Mouse (Mus musculus) intestine, embryonic 15.5 days (tissue): Measurements from ENCODE around the gene Ntn3. TPM values are rescaled to one million over a fixed set of nuclear protein-coding genes. Genes with fewer than 3 reads are reported as not detected.

Experiments
- ATAC-seq: fragments of 200-750 bp; cut with Nextera tagmentation; 2 replicates; pipeline ENCODE4 v1.8.0; 2017; ENCODE audit warnings: moderate TSS enrichment, moderate library complexity
- H3K27ac ChIP-seq: fragments of 300-500 bp; sonication (generic); 2 replicates; pipeline ENCODE4 v1.5.1; 2015; ENCODE audit warnings: mild to moderate bottlenecking, inconsistent platforms
- H3K27me3 ChIP-seq: fragments of 300-500 bp; sonication (generic); replicated peaks from 2 replicates; pipeline ENCODE4 v1.6.1; 2015; ENCODE audit warnings: inconsistent platforms
- H3K36me3 ChIP-seq: fragments of 300-500 bp; sonication (generic); 2 replicates; pipeline ENCODE4 v1.6.1; 2015; ENCODE audit warnings: inconsistent platforms
- H3K4me1 ChIP-seq: fragments of 300-500 bp; sonication (generic); replicated peaks from 2 replicates; pipeline ENCODE4 v1.6.1; 2015; ENCODE audit warnings: inconsistent platforms
- H3K4me2 ChIP-seq: fragments of 300-500 bp; sonication (generic); replicated peaks from 2 replicates; pipeline ENCODE4 v1.6.1; 2015; ENCODE audit warnings: mild to moderate bottlenecking, inconsistent platforms
- H3K4me3 ChIP-seq: fragments of 300-500 bp; sonication (generic); replicated peaks from 2 replicates; pipeline ENCODE4 v1.5.1; 2015; ENCODE audit warnings: inconsistent platforms
- H3K9ac ChIP-seq: fragments of 300-500 bp; sonication (generic); 2 replicates; pipeline ENCODE4 v1.6.1; 2015; ENCODE audit warnings: inconsistent platforms
- H3K9me3 ChIP-seq: fragments of 300-500 bp; sonication (generic); 2 replicates; pipeline ENCODE4 v1.6.1; 2016; ENCODE audit warnings: inconsistent platforms
- WGBS: fragments of 180-500 bp; shearing (Covaris S2); methylation state at CpG from one replicate; pipeline ENCODE4 v1.1.7; 2015; 5-methylcytosine and 5-hydroxymethylcytosine counted together
- polyA plus RNA-seq: library from polyadenylated mRNA; unstranded; fragments of >200 nt; fragmentation: Nextera tagmentation; extraction: Ambion mirVana; gene quantifications from 2 replicates; pipeline ENCODE4 v1.2.1, GENCODE M21; 2015

Gene Ntn3
- polyA plus RNA-seq, 1 experiment from 2014 or later, result 6.2 TPM

- Histone ChIP-seq H3K36me3 (0 out of 2 replicates have a peak, but pooled peaks cover 3% of the 10 kb centered on the region), H3K4me3 (no peak overlapping the region), H3K4me1 (peaks cover 8% of the 10 kb centered on the region; the same call in 1 of the 2 replicates), H3K27ac (no peak overlapping the region), H3K9ac (no peak overlapping the region), H3K9me3 (no peaks in the 10 kb centered on the region), H3K27me3 (no peaks in the 10 kb centered on the region), H3K4me2 (no peak overlapping the region)
- no peak for ATAC-seq
- 85% methylated on average over 3 of the region's 3 CpGs for WGBS
These were observed 52.9 kb downstream of the Ntn3 start for GRCm38 (mm10) chr17:24156394-24156793.

- no peak overlapping the region for H3K9ac ChIP-seq
- no peak overlapping the region for H3K27ac ChIP-seq
- no peaks in the 10 kb centered on the region for H3K9me3 ChIP-seq
- ATAC-seq, result no peak
- no peak overlapping the region for H3K4me3 ChIP-seq
- WGBS, result 93% methylated on average over 9 of the region's 9 CpGs
- H3K36me3 ChIP-seq, result 0 out of 2 replicates have a peak, but pooled peaks cover 3% of the 10 kb centered on the region
- no peak overlapping the region for H3K4me2 ChIP-seq
- H3K27me3 ChIP-seq, result no peaks in the 10 kb centered on the region
- H3K4me1 ChIP-seq, result peaks cover 9% of the 10 kb centered on the region; the same call in 1 of the 2 replicates
These were observed 53.6 kb downstream of the Ntn3 start for GRCm38 (mm10) chr17:24155742-24156141.

DNA sequence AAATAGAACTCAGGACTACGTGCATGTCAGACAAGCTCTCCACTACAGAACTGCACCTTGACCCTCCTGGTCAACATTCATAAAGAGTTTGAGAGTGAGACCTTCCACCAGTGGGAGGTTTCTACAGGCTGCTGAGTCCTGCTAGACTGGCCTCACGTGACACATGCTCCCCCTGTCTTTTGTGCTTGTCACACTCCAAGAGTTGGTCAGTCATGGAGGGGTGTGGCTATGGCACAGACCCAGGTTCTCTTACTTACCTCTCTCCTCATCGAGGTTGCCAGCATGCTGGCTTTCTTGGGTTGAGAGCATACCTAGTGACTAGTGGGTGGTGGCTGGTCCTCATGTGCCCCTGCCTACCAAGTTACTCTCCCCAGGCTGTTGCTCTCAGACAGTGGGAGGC lies 54.9 kb downstream of the Ntn3 start:
- no peak overlapping the region for H3K4me2 ChIP-seq
- no peak for ATAC-seq
- no peak overlapping the region for H3K9ac ChIP-seq
- no peaks in the 10 kb centered on the region for H3K9me3 ChIP-seq
- 0 out of 2 replicates have a peak, but pooled peaks cover 3% of the 10 kb centered on the region for H3K36me3 ChIP-seq
- H3K4me3 ChIP-seq, result no peak overlapping the region
- peaks cover 9% of the 10 kb centered on the region; the same call in 1 of the 2 replicates for H3K4me1 ChIP-seq
- H3K27me3 ChIP-seq, result no peaks in the 10 kb centered on the region
- 75% methylated on average over 3 of the region's 3 CpGs for WGBS
- H3K27ac ChIP-seq, result no peak overlapping the region

Other genes with a start within 250 kb of the Ntn3 start
- gene Prss30, start 229.0 kb downstream of the Ntn3 start, polyA plus RNA-seq, result 1.4 and 2.2 TPM in 2 replicates
- gene Prss22, start 211.4 kb downstream of the Ntn3 start, polyA plus RNA-seq, result not detected in 2 replicates
- 0.11 and 0.18 TPM in 2 replicates for gene Prss27, start 171.4 kb downstream of the Ntn3 start, polyA plus RNA-seq
- gene Kctd5, start 136.0 kb downstream of the Ntn3 start, polyA plus RNA-seq, result 64.5 and 66.6 TPM in 2 replicates
- 35.8 and 36.0 TPM in 2 replicates for gene Pdpk1, start 58.6 kb downstream of the Ntn3 start, polyA plus RNA-seq
- gene Amdhd2, start 45.8 kb downstream of the Ntn3 start, polyA plus RNA-seq, result 34.3 and 43.5 TPM in 2 replicates
- gene Atp6v0c, start 39.8 kb downstream of the Ntn3 start, polyA plus RNA-seq, result 572 and 634 TPM in 2 replicates
- gene Tbc1d24, start 4.0 kb downstream of the Ntn3 start, polyA plus RNA-seq, result 4.7 and 5.9 TPM in 2 replicates
- 9.9 and 10.1 TPM in 2 replicates for gene Tedc2, start 11.3 kb upstream of the Ntn3 start, polyA plus RNA-seq
- gene Ccnf, start 42.0 kb upstream of the Ntn3 start, polyA plus RNA-seq, result 50.1 and 51.9 TPM in 2 replicates
- gene Abca17, start 141.5 kb upstream of the Ntn3 start, polyA plus RNA-seq, result 0.06 TPM in 1 of 2 replicates, not detected in the other
- gene Abca3, start 142.4 kb upstream of the Ntn3 start, polyA plus RNA-seq, result 10.1 and 11.1 TPM in 2 replicates
- 250 and 257 TPM in 2 replicates for gene Rnps1, start 205.0 kb upstream of the Ntn3 start, polyA plus RNA-seq
- 122 and 137 TPM in 2 replicates for gene Eci1, start 217.1 kb upstream of the Ntn3 start, polyA plus RNA-seq
- 1.4 and 2.1 TPM in 2 replicates for gene Dnase1l2, start 233.6 kb upstream of the Ntn3 start, polyA plus RNA-seq